Mouse (Mus musculus) bone marrow macrophage, adult 2 months (primary cell): ENCODE results near the gene Ptgr1.

Experiments
- CTCF ChIP-seq: IDR thresholded peaks from 2 replicates; pipeline ENCODE4 v1.5.1; 2012; ENCODE audit warnings: low read depth, mild to moderate bottlenecking, low read length, moderate library complexity
- POLR2A ChIP-seq: IDR thresholded peaks from 2 replicates; pipeline ENCODE4 v1.6.1; 2012; ENCODE audit warnings: mild to moderate bottlenecking, low read depth, low read length, borderline replicate concordance

DNA sequence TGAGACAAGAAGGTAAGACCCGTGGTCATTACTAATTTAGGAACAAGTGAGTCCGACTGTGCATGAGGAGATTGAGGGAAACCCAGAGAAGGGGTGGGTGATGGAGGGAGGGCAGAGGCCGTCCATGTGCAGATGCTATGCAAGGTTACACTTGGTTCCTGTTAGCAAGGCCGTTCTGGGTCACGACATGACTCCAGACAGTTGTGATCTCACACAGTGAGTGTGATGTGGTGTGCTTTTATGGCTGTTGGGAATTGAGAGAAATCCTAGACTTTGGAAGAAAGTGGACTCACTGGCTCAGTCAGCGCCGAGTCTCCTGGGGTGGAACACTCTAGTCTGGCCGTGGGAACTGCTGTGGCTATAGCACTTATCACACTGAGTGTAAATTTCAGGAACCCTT, 19.3 kb upstream of the Ptgr1 start:
- TF ChIP-seq POLR2A (no peak), CTCF (no peak)
